Mouse (Mus musculus): Measurements from ENCODE around the gene Il17rd. TPM values are rescaled to one million over a fixed set of nuclear protein-coding genes. Genes with fewer than 3 reads are reported as not detected.

The Il17rd gene
- polyA plus RNA-seq, 1 experiment from 2014 or later = 1.8 TPM

DNA sequence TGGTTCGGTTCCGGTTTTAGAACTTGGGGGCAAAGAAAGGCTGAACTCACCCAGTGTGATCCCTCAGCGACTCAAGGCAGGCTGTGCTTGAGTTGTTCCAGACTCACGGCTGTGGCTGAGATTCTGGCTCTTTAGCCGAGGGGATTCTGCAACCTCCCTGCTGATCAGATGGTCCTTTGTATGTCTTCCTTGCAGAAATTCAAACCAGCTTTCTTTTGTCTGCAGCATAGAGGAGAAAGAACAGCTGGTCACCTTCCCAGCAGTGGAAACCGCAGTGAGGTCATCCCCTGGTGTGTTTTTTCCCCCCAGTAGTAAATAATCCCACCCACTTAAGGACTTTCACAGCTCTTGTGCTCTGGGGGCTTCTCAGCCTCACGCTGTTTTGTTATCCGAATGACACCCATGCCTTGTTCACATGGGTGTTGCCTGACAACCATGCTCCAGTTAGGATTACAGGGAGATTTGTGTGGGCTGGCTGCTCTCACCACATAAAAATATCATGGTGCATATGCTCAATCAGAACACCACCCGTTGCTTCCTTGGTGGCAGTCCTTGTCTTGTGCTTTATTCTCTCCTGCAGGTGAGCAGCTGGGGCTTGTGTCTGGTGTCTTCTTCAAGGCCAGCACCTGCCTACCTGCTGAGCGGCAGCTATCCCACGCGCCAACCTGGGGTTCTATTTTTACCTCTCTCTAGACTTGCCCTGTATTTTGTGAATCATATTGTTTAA lies 67.2 kb downstream of the Il17rd start:
- Histone ChIP-seq H3K4me3 (no peak overlapping the region), H3K27ac (replicated peaks) (no peak overlapping the region), H3K4me2 (replicated peaks) (no peak overlapping the region), H3K9me3 (no peaks in the 10 kb centered on the region), H3K27me3 (no peaks in the 10 kb centered on the region), H3K36me3 (no peaks in the 10 kb centered on the region), H3K4me1 (no peaks in the 10 kb centered on the region), H3K9ac (replicated peaks) (no peak overlapping the region)
- 62% methylated on average over 12 of the region's 12 CpGs for WGBS
- no peak for ATAC-seq (replicated peaks)

DNA sequence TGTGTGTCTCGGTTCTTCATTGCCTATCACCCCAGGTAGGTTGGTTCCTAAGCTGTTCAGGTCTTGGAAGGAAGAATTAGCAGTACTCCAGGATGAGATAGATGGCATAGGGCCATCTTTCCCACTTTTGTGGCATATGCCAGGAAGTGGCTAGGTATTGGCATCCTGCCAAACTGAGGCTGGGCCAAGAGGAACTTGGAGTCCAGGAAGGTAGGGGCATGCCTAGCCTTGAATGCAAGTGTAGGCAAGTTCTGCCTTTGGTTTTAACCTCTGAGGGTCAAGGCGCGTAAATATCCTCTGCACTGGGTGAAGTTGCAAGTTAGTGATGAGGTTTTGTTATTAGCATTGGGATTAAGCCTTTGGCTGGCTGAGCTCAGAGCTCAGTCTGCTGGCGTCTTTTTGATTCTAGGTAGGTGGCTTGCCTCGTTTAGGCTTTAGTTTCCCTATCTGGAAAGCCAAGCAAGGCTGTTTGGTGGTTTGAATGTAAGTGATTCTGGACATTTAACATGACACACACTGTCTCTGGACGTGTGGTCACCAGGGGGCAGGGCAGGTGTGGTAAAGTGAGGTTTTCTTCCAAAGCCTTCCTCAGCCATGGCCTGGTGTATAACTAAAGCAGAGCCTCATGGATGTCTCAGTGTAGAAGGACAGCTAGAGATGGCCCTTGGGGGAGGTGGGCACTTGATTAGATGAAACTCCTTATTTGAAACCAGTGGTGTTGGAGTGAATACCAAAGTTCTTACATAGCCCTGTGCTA lies 70.2 kb downstream of the Il17rd start:
- no peak for ATAC-seq (replicated peaks)
- WGBS = 65% methylated on average over 6 of the region's 6 CpGs
- no peaks in the 10 kb centered on the region for H3K9me3 ChIP-seq

GRCm38 (mm10) chr14:27114362-27115274 lies 75.9 kb downstream of the Il17rd start, which contains the start of gene Arhgef3:
TSS of gene Arhgef3 (plus strand) at chr14:27114899.
- H3K9ac ChIP-seq (replicated peaks) = peak within 1 kb of the TSS; percentile 44
- peaks cover 12% of the 10 kb centered on the region for H3K4me1 ChIP-seq
- peaks cover 25% of the 10 kb centered on the region; the same call in 1 of the 2 replicates for H3K27me3 ChIP-seq
- ATAC-seq (replicated peaks) = peak; percentile 78
- peak within 1 kb of the TSS; percentile 48 for H3K4me3 ChIP-seq
- under 1% methylated on average over 58 of the region's 58 CpGs for WGBS
- no peak within 1 kb of the TSS for H3K27ac ChIP-seq (replicated peaks)
- peak within 1 kb of the TSS; percentile 97 for H3K4me2 ChIP-seq (replicated peaks)
- no peaks in the 10 kb centered on the region for H3K9me3 ChIP-seq
- H3K36me3 ChIP-seq = no peaks in the 10 kb centered on the region

More for the DNA sequence above, 70.2 kb downstream of the Il17rd start:
- Histone ChIP-seq H3K27ac (replicated peaks) (no peak overlapping the region), H3K27me3 (peaks cover 5% of the 10 kb centered on the region; the same call in 1 of the 2 replicates), H3K4me2 (replicated peaks) (no peak overlapping the region), H3K9ac (replicated peaks) (no peak overlapping the region), H3K36me3 (no peaks in the 10 kb centered on the region), H3K4me3 (no peak overlapping the region), H3K4me1 (no peaks in the 10 kb centered on the region)

- ATAC-seq (replicated peaks) = no peak
- Histone ChIP-seq H3K9ac (replicated peaks) (peak overlapping the region; percentile 44; the same call in 1 of the 2 replicates), H3K27me3 (peaks cover 25% of the 10 kb centered on the region; the same call in 1 of the 2 replicates), H3K36me3 (no peaks in the 10 kb centered on the region), H3K4me1 (peaks cover 12% of the 10 kb centered on the region), H3K9me3 (no peaks in the 10 kb centered on the region), H3K4me2 (replicated peaks) (peak overlapping the region; percentile 97), H3K27ac (replicated peaks) (no peak overlapping the region), H3K4me3 (peak overlapping the region; percentile 48)
- WGBS = 17% methylated on average over 11 of the region's 11 CpGs
These were observed 76.5 kb downstream of the Il17rd start for GRCm38 (mm10) chr14:27115275-27115660.

- H3K4me1 ChIP-seq = peaks cover 12% of the 10 kb centered on the region
- no peak overlapping the region for H3K27ac ChIP-seq (replicated peaks)
- H3K4me3 ChIP-seq = no peak overlapping the region
- H3K9ac ChIP-seq (replicated peaks) = no peak overlapping the region
- H3K27me3 ChIP-seq = peaks cover 25% of the 10 kb centered on the region; the same call in 1 of the 2 replicates
- no peaks in the 10 kb centered on the region for H3K36me3 ChIP-seq
- WGBS = 62% methylated on average over 6 of the region's 6 CpGs
- no peaks in the 10 kb centered on the region for H3K9me3 ChIP-seq
- H3K4me2 ChIP-seq (replicated peaks) = no peak overlapping the region
- no peak for ATAC-seq (replicated peaks)
These were observed 77.2 kb downstream of the Il17rd start for GRCm38 (mm10) chr14:27115991-27116390.

DNA sequence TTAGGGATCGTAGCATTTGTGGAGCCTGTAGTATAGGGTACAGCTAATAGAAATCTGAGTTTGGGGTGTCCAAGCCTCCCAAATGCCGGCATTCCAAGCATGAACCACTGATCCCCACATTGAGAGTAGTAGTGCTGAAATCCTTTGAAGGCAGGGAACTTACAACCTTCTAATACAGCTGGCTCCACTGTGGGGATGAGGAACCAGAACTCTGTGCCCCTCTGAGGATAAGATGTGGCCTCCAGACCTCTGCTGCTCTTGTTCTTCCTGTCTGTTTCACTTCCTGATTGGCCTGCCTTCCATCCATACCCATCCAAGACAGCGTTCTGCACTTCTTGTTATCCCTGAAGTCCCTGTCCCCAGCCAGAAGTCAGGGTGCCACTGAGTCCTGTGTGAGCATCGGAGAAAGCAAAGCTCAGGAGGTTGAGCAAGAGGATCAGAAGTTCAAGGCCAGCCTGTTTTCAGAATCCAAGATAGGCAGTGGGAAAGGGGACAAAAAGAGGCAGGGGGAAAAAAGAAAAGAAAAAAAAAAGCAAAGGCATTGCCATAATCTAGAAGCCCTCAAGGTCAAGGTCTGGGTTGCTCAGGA lies 77.9 kb downstream of the Il17rd start:
- Histone ChIP-seq H3K27ac (replicated peaks) (no peak overlapping the region), H3K4me1 (peaks cover 12% of the 10 kb centered on the region), H3K27me3 (peaks cover 25% of the 10 kb centered on the region; the same call in 1 of the 2 replicates), H3K4me3 (no peak overlapping the region), H3K4me2 (replicated peaks) (no peak overlapping the region), H3K36me3 (no peaks in the 10 kb centered on the region), H3K9ac (replicated peaks) (no peak overlapping the region), H3K9me3 (no peaks in the 10 kb centered on the region)
- ATAC-seq (replicated peaks) = no peak
- WGBS = 80% methylated on average over 4 of the region's 4 CpGs

DNA sequence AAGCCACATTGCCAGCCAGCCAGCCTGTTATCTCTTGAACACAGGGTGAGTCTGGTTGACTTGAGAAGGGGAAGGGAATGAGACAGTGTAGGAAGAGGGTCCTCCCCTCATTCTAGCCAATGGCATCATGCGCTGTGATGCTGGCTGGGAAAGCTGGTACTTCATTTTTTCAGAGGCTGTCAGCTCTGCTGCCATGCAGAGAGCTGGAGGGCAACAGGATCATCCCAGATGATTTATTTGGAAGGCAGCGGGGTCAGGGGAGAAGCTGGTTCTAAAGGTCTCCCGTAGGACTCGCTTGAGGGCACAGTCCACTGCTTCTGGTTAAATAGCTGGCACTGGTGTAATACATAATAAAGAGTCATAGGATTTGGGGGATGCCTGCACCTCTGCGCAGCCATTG lies 79.8 kb downstream of the Il17rd start:
- H3K9ac ChIP-seq (replicated peaks) = no peak overlapping the region
- peaks cover 12% of the 10 kb centered on the region for H3K4me1 ChIP-seq
- H3K9me3 ChIP-seq = no peaks in the 10 kb centered on the region
- no peak for ATAC-seq (replicated peaks)
- 92% methylated on average over 5 of the region's 5 CpGs for WGBS
- H3K36me3 ChIP-seq = no peaks in the 10 kb centered on the region
- no peak overlapping the region for H3K27ac ChIP-seq (replicated peaks)
- H3K4me3 ChIP-seq = no peak overlapping the region
- no peak overlapping the region for H3K4me2 ChIP-seq (replicated peaks)
- H3K27me3 ChIP-seq = peaks cover 23% of the 10 kb centered on the region; the same call in 1 of the 2 replicates

DNA sequence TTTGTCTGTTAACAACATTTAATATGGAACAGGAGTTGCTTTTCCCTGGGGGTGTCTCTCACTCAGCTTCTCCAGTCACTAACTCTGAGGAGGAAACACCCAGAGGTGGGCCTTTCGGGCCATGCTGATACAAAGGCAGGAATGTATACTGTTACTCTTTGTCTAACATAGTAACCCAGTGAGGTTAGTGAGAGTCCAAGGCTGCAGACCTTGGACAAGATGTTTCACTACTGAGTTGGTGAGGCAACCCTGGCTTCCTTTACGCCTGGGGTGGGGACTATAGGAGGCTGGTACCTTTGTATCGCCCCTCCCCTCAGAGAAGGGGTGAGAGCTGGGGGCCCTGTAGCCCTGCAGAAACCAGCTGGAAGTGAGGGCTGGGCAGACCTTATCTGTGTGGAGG lies 83.9 kb downstream of the Il17rd start:
- ATAC-seq (replicated peaks) = no peak
- no peaks in the 10 kb centered on the region for H3K36me3 ChIP-seq
- no peak overlapping the region for H3K27ac ChIP-seq (replicated peaks)
- H3K4me3 ChIP-seq = no peak overlapping the region
- no peaks in the 10 kb centered on the region for H3K4me1 ChIP-seq
- no peak overlapping the region for H3K9ac ChIP-seq (replicated peaks)
- no peaks in the 10 kb centered on the region for H3K9me3 ChIP-seq
- H3K27me3 ChIP-seq = 0 out of 2 replicates have a peak, but pooled peaks cover 6% of the 10 kb centered on the region
- H3K4me2 ChIP-seq (replicated peaks) = no peak overlapping the region
- WGBS = 82% methylated on average over 3 of the region's 3 CpGs

DNA sequence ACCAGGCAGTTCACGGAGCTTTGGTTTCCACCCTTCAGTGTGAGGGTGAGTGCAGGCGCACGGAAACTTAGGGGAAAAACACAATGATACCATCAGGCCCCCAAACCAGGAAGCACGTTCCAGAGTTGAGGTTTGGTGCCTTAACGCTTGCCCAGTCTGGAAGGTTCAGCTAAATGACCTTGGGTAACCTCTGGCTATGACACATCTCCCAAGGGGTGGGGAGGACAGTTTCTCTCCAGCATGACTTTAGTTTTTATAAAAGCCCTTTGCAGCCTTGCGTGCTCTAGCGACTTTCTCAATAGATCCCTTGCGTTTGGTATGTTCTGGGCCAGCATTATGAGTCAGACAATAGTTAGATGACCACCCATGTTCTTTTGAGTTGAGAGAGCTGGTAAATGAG lies 84.8 kb downstream of the Il17rd start:
- Histone ChIP-seq H3K4me2 (replicated peaks) (no peak overlapping the region), H3K27ac (replicated peaks) (no peak overlapping the region), H3K9me3 (no peaks in the 10 kb centered on the region), H3K9ac (replicated peaks) (no peak overlapping the region), H3K4me1 (no peaks in the 10 kb centered on the region), H3K4me3 (no peak overlapping the region), H3K36me3 (no peaks in the 10 kb centered on the region), H3K27me3 (no peaks in the 10 kb centered on the region)
- 41% methylated on average over 8 of the region's 8 CpGs for WGBS
- ATAC-seq (replicated peaks) = no peak

DNA sequence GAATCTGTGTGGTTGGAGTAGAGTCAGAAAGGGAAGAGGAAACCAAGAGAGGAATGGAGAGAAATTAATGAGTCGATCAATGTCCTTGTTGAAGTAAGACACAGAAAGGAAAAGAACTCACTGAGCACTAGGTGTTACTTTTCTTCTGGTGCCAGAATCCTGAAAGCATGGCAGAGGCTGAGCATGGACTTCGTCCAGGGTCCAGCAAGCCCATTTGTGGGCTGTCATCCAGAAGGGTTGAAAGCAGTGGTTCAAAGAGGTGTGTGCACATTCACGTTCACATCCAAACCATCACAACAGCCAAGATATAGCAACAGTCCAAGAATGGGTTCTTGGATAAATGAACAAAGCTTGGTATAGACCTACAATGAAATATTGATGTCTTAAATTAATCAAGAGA lies 91.3 kb downstream of the Il17rd start:
- H3K4me2 ChIP-seq (replicated peaks) = no peak overlapping the region
- no peaks in the 10 kb centered on the region for H3K27me3 ChIP-seq
- H3K36me3 ChIP-seq = no peaks in the 10 kb centered on the region
- H3K27ac ChIP-seq (replicated peaks) = no peak overlapping the region
- H3K9me3 ChIP-seq = no peaks in the 10 kb centered on the region
- no peaks in the 10 kb centered on the region for H3K4me1 ChIP-seq
- H3K9ac ChIP-seq (replicated peaks) = no peak overlapping the region
- no peak for ATAC-seq (replicated peaks)
- H3K4me3 ChIP-seq = no peak overlapping the region
- 93% methylated on average over 3 of the region's 3 CpGs for WGBS

DNA sequence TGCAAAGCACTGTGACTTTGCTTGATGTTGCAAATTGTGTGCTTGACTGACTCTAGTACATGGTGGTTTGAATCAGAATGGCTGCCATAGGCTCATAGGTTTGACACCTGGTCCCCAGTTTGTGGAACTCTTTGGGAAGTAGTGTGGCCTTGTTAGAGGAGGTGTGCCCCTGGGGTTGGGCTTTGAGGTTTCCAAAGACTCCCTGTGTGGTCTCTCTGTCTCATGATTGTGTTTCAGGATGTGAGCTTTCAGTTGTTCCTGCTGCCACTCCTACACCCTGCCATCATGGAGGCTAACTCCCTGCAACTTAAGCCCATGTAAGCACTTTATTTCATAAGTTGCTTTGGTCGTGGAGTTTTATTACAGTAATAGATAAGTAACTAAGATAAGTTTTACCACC lies 91.9 kb downstream of the Il17rd start:
- ATAC-seq (replicated peaks) = no peak
- H3K4me3 ChIP-seq = no peak overlapping the region
- 81% methylated on average over 1 of the region's 1 CpGs for WGBS

More for the DNA sequence above, 91.9 kb downstream of the Il17rd start:
- Histone ChIP-seq H3K36me3 (no peaks in the 10 kb centered on the region), H3K9ac (replicated peaks) (no peak overlapping the region), H3K9me3 (no peaks in the 10 kb centered on the region), H3K4me1 (no peaks in the 10 kb centered on the region), H3K27me3 (no peaks in the 10 kb centered on the region), H3K27ac (replicated peaks) (no peak overlapping the region), H3K4me2 (replicated peaks) (no peak overlapping the region)

All from forebrain, embryonic 15.5 days (tissue).